Mouse (Mus musculus) heart, adult 2 months (tissue): ENCODE data around the gene Kat2b. TPM values are rescaled to one million over a fixed set of nuclear protein-coding genes. Genes with fewer than 3 reads are reported as not detected.
"Not testable (repeated sequence)": the region's sequence is repeated elsewhere in the genome, so short reads cannot be mapped to it uniquely, and the experiment has no call there.

Experiments used
- DNase-seq, 2 experiments: peaks; one replicate each; pipeline ENCODE4 v3.0.0; 2021
- H3K27ac ChIP-seq: fragments of 200-600 bp; 2 replicates; pipeline ENCODE4 v1.8.1; 2022
- H3K27me3 ChIP-seq: fragments of 200-500 bp; 2 replicates; pipeline ENCODE4 v1.6.1; 2012; ENCODE audit warnings: mild to moderate bottlenecking, low read length, inconsistent platforms, mixed read lengths; ENCODE audit not compliant: control insufficient read depth, insufficient read depth
- H3K36me3 ChIP-seq: fragments of 200-500 bp; 2 replicates; pipeline ENCODE4 v1.6.1; 2012; ENCODE audit warnings: low read length, inconsistent platforms; ENCODE audit not compliant: control insufficient read depth, insufficient read depth
- H3K4me1 ChIP-seq: fragments of 200-500 bp; 2 replicates; pipeline ENCODE4 v1.6.1; 2011; ENCODE audit warnings: low read length; ENCODE audit not compliant: control insufficient read depth, insufficient read depth
- H3K4me3 ChIP-seq: fragments of 200-600 bp; 2 replicates; pipeline ENCODE4 v1.8.1; 2022
- H3K79me2 ChIP-seq: fragments of 200-500 bp; replicated peaks from 2 replicates; pipeline ENCODE4 v1.6.1; 2012; ENCODE audit warnings: mild to moderate bottlenecking, inconsistent platforms, low read length, moderate library complexity, mixed read lengths; ENCODE audit not compliant: control insufficient read depth, insufficient read depth
- H3K9ac ChIP-seq: fragments of 200-500 bp; 2 replicates; pipeline ENCODE4 v1.6.1; 2012; ENCODE audit warnings: low read depth, mild to moderate bottlenecking, control low read depth, inconsistent platforms, low read length, mixed read lengths
- CTCF ChIP-seq: fragments of 200-600 bp; IDR thresholded peaks from 2 replicates; pipeline ENCODE4 v1.8.1; 2022; ENCODE audit warnings: antibody characterized with exemption, mild to moderate bottlenecking, moderate library complexity
- EP300 ChIP-seq: fragments of 200-500 bp; IDR thresholded peaks from 2 replicates; pipeline ENCODE4 v1.6.1; 2011; ENCODE audit warnings: low read depth, low read length, control low read depth; ENCODE audit not compliant: insufficient read depth
- POLR2A ChIP-seq: fragments of 200-500 bp; IDR thresholded peaks from 2 replicates; pipeline ENCODE4 v1.6.1; 2011; ENCODE audit warnings: mild to moderate bottlenecking, low read depth, low read length, control low read depth; ENCODE audit not compliant: insufficient read depth
- WGBS: fragments of 180-500 bp; shearing (Covaris S2); methylation state at CpG from one replicate; pipeline ENCODE4 v1.1.7; 2018; 5-methylcytosine and 5-hydroxymethylcytosine counted together
- intact Hi-C: fragments of 180-260 bp; cut with DNase I; formaldehyde crosslinking; loops from one replicate; pipeline ENCODE4 v1.15.1; 2025
- polyA plus RNA-seq: library from polyadenylated mRNA; depleted of rRNA; stranded (reverse); fragments of >200 nt; gene quantifications from 2 replicates; pipeline ENCODE4 v1.2.3, GENCODE M21; 2012
- total RNA-seq, 2 experiments: library from RNA; stranded (reverse); gene quantifications; 2 replicates each; pipeline ENCODE4 v1.2.3; 2021

Gene Kat2b
- total and polyA plus RNA-seq, 3 experiments: 20.0 to 82.9 (median 78.7) TPM

DNA sequence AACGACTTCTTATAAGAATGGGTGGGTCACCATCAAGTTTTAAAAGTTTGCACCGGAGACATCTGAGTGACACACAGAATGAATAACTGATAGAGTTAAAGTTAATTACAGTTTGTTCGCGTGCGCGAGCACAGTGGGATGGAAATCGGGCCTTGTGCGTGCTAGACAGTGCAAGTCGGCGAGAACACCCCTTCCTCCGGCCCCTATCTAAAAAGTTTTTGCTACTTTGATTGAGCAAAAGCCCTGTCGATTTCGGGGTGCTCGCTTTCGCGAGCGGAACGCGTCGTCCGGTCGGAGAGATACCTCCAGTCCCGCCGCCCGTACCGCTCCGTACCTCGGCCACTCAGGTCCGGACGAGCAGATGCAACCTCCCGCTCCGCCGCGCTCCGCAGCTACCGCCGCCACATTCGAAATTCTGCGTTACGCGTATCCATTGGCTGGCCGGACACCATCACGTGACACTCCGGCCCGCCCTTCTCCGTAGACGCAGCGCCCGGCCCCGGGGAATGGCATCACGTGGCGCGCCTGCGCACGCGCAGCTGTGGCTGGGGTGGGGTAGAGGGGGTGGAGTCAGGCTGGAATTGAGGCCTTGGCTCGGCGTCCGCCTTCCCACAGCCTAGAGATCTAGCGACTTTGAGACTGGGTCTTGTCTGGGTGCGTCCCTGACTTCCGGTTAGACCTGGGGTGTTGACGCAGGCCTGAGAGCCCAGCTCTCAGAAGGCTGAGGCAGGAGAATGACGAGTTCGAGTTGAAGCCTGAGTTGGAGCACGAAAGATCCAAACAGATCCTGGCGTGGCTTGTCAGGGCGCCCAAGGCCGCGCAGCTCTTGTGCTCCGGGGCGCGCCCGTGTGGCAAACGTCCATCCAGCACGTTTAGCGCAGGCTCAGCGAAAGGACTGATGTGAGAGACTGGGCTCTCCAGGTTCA, 122.5 kb downstream of the Kat2b start, which contains the start of gene Sgo1:
Gene Sgo1 (minus strand): TSS at position 457 of the 926 bp plus-strand sequence.
- H3K79me2 ChIP-seq: no peaks in the 10 kb centered on the region
- peaks cover 3% of the 10 kb centered on the region; the same call in 1 of the 2 replicates for H3K36me3 ChIP-seq
- H3K27ac ChIP-seq: peak within 1 kb of the TSS; percentile 96
- peak within 1 kb of the TSS; percentile 60 for H3K4me3 ChIP-seq
- intact Hi-C loops: loop anchor here (2.0 kb wide), 3 partner anchors 120 to 210 kb away; partner anchors contain the start of gene Rab5a
- peak within 1 kb of the TSS; percentile 82 for H3K9ac ChIP-seq
- TF ChIP-seq EP300 (peak; percentile 56; the same call in 1 of the 2 replicates), POLR2A (peak; percentile 99), CTCF (peak; percentile 73)
- peaks cover 2% of the 10 kb centered on the region for H3K4me1 ChIP-seq
- peak; percentile 97 to 98 for DNase-seq
- WGBS: under 1% methylated on average over 78 of the region's 78 CpGs
- no peaks in the 10 kb centered on the region for H3K27me3 ChIP-seq

DNA sequence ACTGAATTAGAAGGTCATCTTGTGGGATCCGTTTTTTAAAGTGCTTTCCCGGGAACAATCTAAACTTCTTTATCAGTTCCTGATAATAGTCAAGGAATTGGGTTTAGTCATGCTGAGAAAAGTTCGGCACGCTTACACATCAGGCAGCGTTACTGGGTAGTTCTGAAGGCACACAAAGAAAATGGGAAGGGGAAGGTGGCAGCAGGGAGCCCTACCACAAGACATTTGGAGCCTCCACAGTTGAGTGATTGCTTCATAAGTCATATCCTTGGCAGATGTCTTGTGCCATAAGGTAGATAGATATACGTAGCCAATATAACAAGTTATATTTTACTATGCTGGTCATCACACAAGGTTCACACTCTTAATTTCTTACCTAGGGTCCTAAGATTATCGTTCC, 123.3 kb downstream of the Kat2b start:
- intact Hi-C loops: loop anchor here (2.0 to 10.0 kb wide), 4 partner anchors 121 to 285 kb away; partner anchors contain the start of gene Rab5a
- 17% methylated on average over 7 of the region's 7 CpGs for WGBS

DNA sequence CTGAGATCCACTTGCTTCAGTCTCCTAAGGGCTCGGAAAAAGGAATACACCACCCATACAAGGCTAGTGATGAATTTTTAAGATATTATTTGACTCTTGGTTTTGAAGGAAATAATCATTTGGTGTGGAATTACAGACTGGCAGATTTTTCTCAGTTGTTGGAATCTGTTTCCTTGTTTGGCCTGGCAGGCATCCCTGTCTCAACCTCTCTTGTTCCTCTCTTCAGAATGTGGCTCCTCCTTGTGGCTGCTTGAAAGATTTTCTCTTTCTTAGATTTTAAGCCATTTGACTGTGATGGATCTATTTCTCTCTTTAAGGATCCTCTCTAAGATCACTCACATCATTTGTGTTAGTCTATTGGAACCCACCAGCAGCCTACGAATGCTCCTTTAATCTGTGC, 127.4 kb downstream of the Kat2b start:
- no peak overlapping the region for H3K4me3 ChIP-seq
- intact Hi-C loops: loop anchor here (10.0 kb wide), 1 partner anchor 289 kb away; no protein-coding TSS in a partner anchor
- H3K9ac ChIP-seq: no peak overlapping the region
- H3K79me2 ChIP-seq: no peaks in the 10 kb centered on the region
- peaks cover 3% of the 10 kb centered on the region; the same call in 1 of the 2 replicates for H3K36me3 ChIP-seq
- DNase-seq: peak; percentile 31 to 37
- H3K27ac ChIP-seq: no peak overlapping the region
- TF ChIP-seq CTCF (peak; percentile 72), EP300 (no peak), POLR2A (no peak)
- peaks cover 2% of the 10 kb centered on the region for H3K4me1 ChIP-seq
- H3K27me3 ChIP-seq: no peaks in the 10 kb centered on the region
- WGBS: 54% methylated on average over 2 of the region's 2 CpGs

More for the DNA sequence above, 123.3 kb downstream of the Kat2b start:
- no peak for DNase-seq
- Histone ChIP-seq H3K27me3 (no peaks in the 10 kb centered on the region), H3K36me3 (peaks cover 3% of the 10 kb centered on the region; the same call in 1 of the 2 replicates), H3K4me1 (peaks cover 2% of the 10 kb centered on the region), H3K4me3 (peak overlapping the region; percentile 60), H3K79me2 (no peaks in the 10 kb centered on the region), H3K27ac (peak overlapping the region; percentile 96), H3K9ac (peak overlapping the region; percentile 82)
- TF ChIP-seq EP300 (no peak), POLR2A (no peak), CTCF (no peak)

DNA sequence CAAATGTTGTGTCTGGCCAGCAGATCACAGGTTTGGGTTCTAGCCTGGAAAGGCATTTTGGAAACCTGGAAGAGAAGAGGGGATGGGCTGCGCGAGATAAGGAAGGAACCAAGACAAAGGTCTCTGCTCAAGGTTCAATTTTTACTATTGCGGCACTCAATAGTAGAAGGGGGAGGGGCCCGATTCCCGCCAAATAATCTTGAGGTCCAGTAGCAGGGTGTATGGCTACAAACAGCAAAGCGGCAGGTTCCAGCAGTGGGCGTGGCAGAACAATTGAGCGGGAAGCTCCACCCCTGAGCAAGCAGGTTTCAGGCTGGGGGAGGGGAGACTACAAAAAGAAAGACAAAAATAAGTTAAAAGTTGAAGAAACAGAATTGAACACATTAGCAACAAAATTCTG, 130.9 kb downstream of the Kat2b start:
- not testable (repeated sequence) for H3K79me2 ChIP-seq, H3K27me3 ChIP-seq, H3K27ac ChIP-seq, H3K9ac ChIP-seq, H3K36me3 ChIP-seq, H3K4me3 ChIP-seq, H3K4me1 ChIP-seq, DNase-seq
- WGBS: 87% methylated on average over 8 of the region's 8 CpGs
- intact Hi-C loops: loop anchor here (10.0 kb wide), 1 partner anchor 293 kb away; no protein-coding TSS in a partner anchor

DNA sequence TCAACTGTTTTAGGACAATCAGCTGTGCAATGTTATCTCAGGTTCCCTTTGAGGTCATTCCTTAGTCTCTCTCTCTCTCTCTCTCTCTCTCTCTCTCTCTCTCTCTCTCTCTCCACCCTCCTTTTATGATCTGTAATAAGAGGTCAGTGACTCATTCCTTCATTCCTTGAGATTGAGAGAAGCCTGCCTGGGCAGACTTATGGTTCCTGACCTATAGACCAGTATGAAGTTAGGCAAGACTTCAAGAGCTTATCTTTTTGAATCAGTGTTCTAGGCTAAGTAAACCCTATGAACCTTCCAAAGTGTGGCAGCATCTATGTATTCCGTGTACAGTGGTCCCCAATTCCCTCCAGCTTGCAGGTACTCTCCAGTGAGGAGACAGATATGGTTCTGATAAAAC, 147.8 kb downstream of the Kat2b start:
- intact Hi-C loops: no loop called here
- no peak overlapping the region for H3K9ac ChIP-seq
- H3K27me3 ChIP-seq: no peaks in the 10 kb centered on the region
- WGBS: 48% methylated on average over 1 of the region's 1 CpGs
- no peaks in the 10 kb centered on the region for H3K4me1 ChIP-seq
- no peaks in the 10 kb centered on the region for H3K79me2 ChIP-seq
- no peak overlapping the region for H3K4me3 ChIP-seq
- TF ChIP-seq EP300 (no peak), POLR2A (no peak), CTCF (no peak)
- no peak for DNase-seq
- no peaks in the 10 kb centered on the region for H3K36me3 ChIP-seq
- H3K27ac ChIP-seq: no peak overlapping the region

DNA sequence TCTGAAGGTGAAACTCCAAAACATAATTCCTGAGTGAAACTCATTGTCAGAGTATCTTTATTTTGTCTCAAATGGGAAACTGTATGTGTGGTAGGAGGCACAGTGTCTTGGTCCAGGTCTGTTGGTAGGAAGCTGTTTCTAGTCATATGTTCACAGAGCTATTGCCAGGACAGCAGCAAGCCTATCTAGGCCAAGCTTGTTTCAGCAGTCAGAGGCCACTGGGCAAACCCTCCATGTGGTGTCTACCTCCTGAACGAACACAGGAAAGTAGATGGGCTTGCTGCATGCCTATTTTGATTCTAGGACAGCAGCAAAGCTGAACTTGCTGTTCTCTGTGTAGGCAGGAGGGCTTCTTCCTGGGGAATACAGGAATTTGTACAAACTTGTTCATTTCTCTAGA, 148.5 kb downstream of the Kat2b start:
- intact Hi-C loops, H3K27me3 ChIP-seq, H3K4me3 ChIP-seq, DNase-seq, H3K27ac ChIP-seq, H3K4me1 ChIP-seq, H3K9ac ChIP-seq, H3K36me3 ChIP-seq, H3K79me2 ChIP-seq: not testable (repeated sequence)
- 45% methylated on average over 1 of the region's 1 CpGs for WGBS
